Mouse (Mus musculus) brown adipose tissue, adult 24 weeks (tissue): ENCODE results near the gene Tlk1. TPM values are rescaled to one million over a fixed set of nuclear protein-coding genes. Genes with fewer than 3 reads are reported as not detected.

Experiments used
- polyA plus RNA-seq: library from polyadenylated mRNA; stranded (reverse); fragments of >200 nt; gene quantifications from 2 replicates; pipeline ENCODE4 v1.2.4, GENCODE M21; 2012; ENCODE audit not compliant: missing spikeins, insufficient read depth, insufficient read length

Gene Tlk1
- polyA plus RNA-seq, 1 experiment, result 26.4 TPM

Other genes with a start within 250 kb of the Tlk1 start
- 42.7 and 54.2 TPM in 2 replicates for gene Gorasp2, start 164.2 kb downstream of the Tlk1 start, polyA plus RNA-seq
- gene Gm26558, start 163.6 kb downstream of the Tlk1 start, polyA plus RNA-seq, result not detected in 2 replicates
- gene Dcaf17, start 229.6 kb upstream of the Tlk1 start, polyA plus RNA-seq, result 5.5 and 6.5 TPM in 2 replicates
- 8.0 and 8.9 TPM in 2 replicates for gene Mettl8, start 229.9 kb upstream of the Tlk1 start, polyA plus RNA-seq